Mouse (Mus musculus) embryonic fibroblast, embryonic 13.5 days (primary cell): ENCODE results near the gene E130309D02Rik. TPM values are rescaled to one million over a fixed set of nuclear protein-coding genes. Genes with fewer than 3 reads are reported as not detected.

Experiments used
- H3K27ac ChIP-seq: 2 replicates; pipeline ENCODE4 v1.5.1; 2012; ENCODE audit warnings: low read length, control low read depth, inconsistent platforms; ENCODE audit not compliant: insufficient read depth
- H3K4me1 ChIP-seq: 2 replicates; pipeline ENCODE4 v1.6.1; 2011; ENCODE audit warnings: low read length; ENCODE audit not compliant: control insufficient read depth, insufficient read depth
- H3K4me3 ChIP-seq: 2 replicates; pipeline ENCODE4 v1.5.1; 2011; ENCODE audit warnings: mild to moderate bottlenecking, control low read depth, low read length; ENCODE audit not compliant: insufficient read depth
- CTCF ChIP-seq: IDR thresholded peaks from 2 replicates; pipeline ENCODE4 v1.5.1; 2011; ENCODE audit warnings: mild to moderate bottlenecking, control low read depth, low read length, moderate library complexity, borderline replicate concordance; ENCODE audit not compliant: insufficient read depth
- POLR2A ChIP-seq: IDR thresholded peaks from 2 replicates; pipeline ENCODE4 v1.6.1; 2011; ENCODE audit warnings: low read depth, mild to moderate bottlenecking, control low read depth, low read length, moderate library complexity
- polyA plus RNA-seq: library from polyadenylated mRNA; stranded (reverse); fragments of >200 nt; gene quantifications from 2 replicates; pipeline ENCODE4 v1.2.4, GENCODE M21; 2011; ENCODE audit warnings: low read depth; ENCODE audit not compliant: missing spikeins, insufficient read length

E130309D02Rik gene
- polyA plus RNA-seq, result 13.5 and 15.0 TPM in 2 replicates

DNA sequence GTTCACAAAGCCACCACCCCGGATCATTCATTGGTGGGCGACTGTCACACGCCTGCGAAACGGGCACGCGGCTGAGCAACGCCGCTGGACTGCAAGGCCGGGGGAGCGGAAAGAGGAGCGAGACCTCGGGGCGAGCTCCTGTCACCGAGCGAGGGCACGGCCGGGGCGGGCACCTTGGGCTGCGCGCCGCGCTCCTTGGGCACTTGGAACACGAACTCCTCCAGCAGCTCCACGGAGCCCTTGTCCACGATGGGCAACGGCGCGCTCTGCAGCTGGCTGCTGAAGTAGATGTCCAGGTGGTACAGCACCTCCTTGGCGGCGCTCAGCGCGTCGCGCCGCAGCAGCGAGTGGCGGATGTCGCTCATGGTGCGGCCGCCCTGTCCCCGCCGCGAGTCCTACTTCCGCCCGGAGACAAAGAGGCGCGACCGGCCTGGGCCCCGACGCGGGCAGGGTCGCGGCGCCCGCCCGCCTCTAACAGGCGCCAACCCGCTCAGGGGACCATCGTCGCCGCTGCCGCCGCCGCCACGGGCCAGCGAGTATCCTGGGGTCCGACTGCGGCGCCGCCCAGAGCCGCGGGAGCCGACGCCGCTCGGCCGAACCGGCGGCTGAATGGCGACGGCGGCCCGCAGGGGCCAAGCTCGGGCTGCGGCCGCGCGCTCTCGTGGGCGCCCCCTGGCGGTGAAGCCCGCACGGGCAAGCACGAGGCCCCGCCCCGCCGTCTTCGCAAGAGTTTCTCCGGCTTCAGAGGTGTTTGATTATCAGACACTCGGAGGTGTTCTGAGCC, at the start of gene E130309D02Rik:
E130309D02Rik (minus strand) TSS at position 631 of the 784 bp plus-strand sequence.
- Histone ChIP-seq H3K27ac (peak within 1 kb of the TSS; percentile 70), H3K4me3 (peak within 1 kb of the TSS; percentile 92), H3K4me1 (no peaks in the 10 kb centered on the region)
- peak; percentile 64 for TF ChIP-seq POLR2A
- TF ChIP-seq CTCF, result 0 out of 2 replicates have a peak, but pooled peaks have one; percentile 44

DNA sequence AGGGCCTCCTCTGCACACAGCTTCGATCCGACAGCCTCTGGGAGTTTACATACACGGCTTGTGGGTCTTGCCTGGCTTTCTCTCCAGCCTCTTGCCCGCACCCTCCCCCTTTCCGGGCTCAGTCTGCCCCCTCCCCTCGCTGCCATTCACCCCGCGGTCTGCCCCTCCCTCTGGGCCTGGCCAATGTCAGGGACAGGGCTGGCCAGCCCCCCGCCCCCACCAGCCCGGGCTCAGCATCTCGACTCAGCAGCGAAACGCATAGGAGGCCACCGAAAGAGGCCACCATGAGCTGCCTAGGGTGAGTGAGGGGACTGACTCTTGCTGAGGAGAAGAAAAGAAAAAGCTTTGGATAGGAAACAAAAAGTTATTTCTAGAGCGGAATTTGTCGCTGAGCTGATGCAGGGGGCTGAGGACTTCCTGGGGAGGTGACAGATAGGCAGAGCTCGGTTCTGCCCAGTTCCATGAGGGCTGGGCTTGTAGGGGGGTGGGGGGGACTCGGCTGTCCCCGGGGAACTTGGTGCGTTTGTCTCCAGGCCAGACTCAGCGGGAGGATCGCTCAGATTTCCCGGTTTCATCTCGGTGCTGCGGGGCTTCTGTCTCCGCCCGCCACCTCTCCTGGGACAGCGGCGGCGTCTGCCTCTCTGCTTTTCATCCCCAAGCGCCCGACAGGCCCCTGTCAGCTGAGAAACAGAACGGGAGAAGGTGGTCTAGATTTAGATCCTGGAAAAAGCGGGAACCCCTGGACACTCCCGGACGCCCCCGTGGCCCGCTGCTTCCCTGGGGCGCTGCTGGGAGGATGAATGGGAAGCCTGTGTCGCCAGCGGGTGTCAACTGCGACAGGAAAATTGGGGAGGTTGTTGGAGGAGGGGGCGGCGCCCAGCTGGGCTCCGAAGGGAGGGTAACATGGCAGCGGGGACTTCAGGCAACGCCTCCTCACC, 48.8 kb upstream of the E130309D02Rik start:
- Histone ChIP-seq H3K4me3 (peak overlapping the region; percentile 14), H3K4me1 (no peaks in the 10 kb centered on the region), H3K27ac (no peak overlapping the region)
- no peak for TF ChIP-seq POLR2A

DNA sequence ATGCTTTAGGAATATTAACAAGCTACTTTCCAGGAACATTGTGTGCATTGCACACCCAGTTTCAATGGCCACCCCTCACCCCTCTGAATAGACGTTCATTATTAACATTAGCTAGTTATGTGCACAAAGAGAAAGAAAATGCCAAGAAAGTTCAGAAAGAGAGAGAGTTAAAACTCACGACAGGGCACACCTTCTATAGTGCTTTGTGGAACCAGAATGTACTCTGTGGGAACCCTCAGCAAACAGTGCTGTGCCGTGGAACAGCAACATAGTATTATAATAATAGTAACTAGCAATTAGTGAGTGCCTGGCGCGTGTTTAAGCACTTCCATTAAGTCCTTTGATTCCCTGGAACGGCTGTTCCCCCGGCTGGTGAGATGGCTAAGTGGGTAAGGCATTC, 46.3 kb upstream of the E130309D02Rik start:
- no peak overlapping the region for H3K4me3 ChIP-seq
- no peak for TF ChIP-seq CTCF
- TF ChIP-seq POLR2A, result no peak
- no peak overlapping the region for H3K27ac ChIP-seq
- H3K4me1 ChIP-seq, result no peaks in the 10 kb centered on the region

DNA sequence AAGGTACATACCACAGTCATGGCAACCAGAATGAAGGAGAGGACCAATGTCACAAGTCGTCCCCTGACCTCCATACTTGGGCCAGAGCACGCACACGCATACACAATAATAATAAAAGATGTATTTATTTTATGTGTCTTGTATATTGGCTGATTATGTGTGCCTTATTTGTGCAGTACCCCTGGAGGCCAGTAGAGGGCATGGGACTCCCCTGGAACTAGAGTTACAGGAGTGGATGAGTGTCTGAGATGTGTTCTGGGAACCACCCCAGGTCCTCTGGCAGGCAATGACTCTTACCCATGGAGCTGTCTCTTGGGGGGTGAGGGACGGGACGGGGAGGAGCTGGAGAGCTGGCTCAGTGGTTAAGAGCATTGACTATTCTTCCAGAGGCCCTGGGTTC, 44.8 kb upstream of the E130309D02Rik start:
- Histone ChIP-seq H3K4me3 (no peak overlapping the region), H3K27ac (no peak overlapping the region), H3K4me1 (no peaks in the 10 kb centered on the region)
- no peak for TF ChIP-seq POLR2A
- 0 out of 2 replicates have a peak, but pooled peaks have one; percentile 11 for TF ChIP-seq CTCF

DNA sequence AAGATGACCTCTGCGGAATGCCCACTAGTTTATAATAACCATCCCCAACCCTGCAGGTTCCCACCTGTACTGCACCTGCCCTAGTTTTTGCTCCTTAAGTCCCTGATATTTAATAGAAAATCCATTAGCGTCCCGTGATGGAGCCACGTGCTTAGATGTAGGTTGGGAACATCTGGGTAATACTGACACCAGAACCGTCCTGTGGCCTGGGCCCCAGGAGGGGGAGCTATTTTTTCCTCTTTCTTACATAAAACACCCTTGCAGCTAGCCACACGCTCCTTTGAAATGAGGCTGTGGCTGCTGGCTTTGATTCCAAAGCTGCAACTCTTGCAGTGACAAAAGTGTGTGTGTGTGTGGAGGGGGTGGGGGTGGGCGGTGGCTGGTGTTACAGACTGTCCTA, 44.1 kb upstream of the E130309D02Rik start:
- no peaks in the 10 kb centered on the region for H3K4me1 ChIP-seq
- H3K4me3 ChIP-seq, result no peak overlapping the region
- no peak for TF ChIP-seq POLR2A
- no peak for TF ChIP-seq CTCF
- H3K27ac ChIP-seq, result no peak overlapping the region

DNA sequence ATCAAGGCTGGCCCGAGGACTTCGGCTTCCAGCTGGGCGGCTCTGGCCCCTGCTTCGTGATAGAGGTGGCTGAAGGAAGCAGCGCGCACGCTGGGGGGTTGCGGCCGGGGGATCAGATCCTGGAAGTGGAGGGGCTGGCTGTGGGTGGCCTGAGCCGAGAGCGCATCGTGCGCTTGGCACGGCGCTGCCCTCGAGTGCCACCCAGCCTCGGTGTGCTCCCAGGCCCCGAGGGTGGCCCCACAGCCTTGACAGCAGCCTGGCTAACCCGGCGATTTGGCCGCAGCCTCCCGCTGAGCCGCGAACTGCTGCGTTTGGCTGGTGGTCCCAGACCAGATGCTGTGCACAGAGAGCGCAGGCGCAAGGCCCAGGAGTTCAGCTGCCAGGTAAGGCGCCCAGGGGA, 42.4 kb upstream of the E130309D02Rik start:
- TF ChIP-seq CTCF (no peak), POLR2A (no peak)
- no peak overlapping the region for H3K27ac ChIP-seq
- no peaks in the 10 kb centered on the region for H3K4me1 ChIP-seq
- no peak overlapping the region for H3K4me3 ChIP-seq

DNA sequence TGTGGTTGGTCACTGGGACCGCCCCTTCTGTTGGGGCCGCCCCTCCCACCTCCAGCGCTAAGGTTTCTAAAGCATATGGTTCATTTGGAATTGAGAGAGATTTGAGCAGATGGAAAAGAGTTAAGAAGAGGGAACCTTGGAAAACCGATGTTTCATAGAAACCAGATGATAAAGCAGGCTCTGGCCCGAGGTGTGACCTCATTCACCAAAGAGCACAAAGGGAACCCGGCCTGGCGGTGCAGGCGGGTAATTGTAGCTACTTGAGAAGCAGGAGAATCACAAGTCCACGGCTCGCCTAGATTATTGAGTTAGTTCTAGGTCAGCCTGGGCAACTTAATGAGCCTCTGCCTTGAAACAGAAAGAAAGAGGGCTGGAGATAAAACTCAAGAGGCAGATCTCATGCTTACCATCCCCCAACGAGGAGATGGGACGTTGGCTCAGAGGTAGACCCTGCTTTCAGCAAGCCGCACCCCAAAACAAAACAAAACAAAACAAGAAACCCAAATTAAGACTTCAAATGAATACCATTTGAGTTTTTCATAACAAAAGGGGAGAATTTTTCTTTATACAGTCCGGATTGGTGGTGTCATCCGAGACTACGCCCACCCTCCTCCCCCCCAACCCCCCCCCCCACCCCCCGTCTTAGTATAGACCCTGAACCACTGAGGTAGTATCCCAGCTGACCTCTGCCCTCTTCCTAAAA, 41.7 kb upstream of the E130309D02Rik start, which contains the start of gene Grid2ip:
Grid2ip (plus strand) TSS at position 653 of the 703 bp plus-strand sequence.
- Histone ChIP-seq H3K4me1 (no peaks in the 10 kb centered on the region), H3K27ac (no peak within 1 kb of the TSS), H3K4me3 (no peak within 1 kb of the TSS)
- TF ChIP-seq CTCF (no peak), POLR2A (no peak)

DNA sequence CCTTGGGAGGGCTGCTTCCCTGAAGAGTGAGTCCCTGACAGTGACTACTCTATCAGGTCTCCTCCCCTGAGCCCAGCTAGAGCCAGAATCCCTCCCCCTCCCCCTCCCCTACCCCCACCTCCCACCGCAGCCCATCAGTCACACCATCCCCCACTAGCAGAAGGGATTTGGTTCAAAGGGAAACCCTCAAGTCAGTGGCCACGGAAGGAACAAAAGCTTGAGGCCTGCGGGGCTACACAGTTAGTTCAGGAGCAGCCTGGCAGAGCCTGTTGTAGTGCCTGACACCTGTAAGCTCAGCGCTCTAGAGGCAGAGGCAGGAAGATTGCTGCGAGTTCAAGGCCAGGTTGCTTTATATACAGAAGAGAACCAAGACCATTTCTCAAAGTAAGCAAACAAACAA, 40.9 kb upstream of the E130309D02Rik start:
- Histone ChIP-seq H3K4me3 (no peak overlapping the region), H3K27ac (no peak overlapping the region), H3K4me1 (no peaks in the 10 kb centered on the region)
- TF ChIP-seq CTCF, result no peak
- TF ChIP-seq POLR2A, result no peak

DNA sequence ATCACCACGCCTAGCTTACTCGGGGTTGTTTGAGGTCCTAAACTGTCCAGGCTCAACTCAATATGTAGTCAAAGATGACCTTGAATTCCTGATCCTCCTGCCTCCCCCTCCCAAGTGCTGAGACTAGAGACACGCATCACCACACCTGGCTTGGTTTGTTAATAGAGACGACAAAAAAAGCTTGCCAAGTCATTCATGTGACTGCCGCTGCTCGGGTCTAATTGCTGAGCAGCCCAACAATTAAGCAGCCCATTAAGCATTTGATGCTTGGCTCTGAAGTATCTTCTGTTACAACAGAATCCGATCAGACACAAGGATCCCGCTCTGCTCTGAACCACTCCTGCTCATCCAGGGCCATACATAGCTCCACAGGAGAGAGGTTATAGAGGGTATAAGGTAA, 31.2 kb upstream of the E130309D02Rik start:
- H3K27ac ChIP-seq, result no peak overlapping the region
- H3K4me3 ChIP-seq, result no peak overlapping the region
- no peaks in the 10 kb centered on the region for H3K4me1 ChIP-seq
- no peak for TF ChIP-seq CTCF
- no peak for TF ChIP-seq POLR2A
